Mouse (Mus musculus) olfactory bulb, adult 2 months (tissue): ENCODE measurements around the gene Adgrv1. TPM values are rescaled to one million over a fixed set of nuclear protein-coding genes. Genes with fewer than 3 reads are reported as not detected.

ENCODE experiments used
- H3K27ac ChIP-seq: fragments of 200-500 bp; 2 replicates; pipeline ENCODE4 v1.5.1; 2012; ENCODE audit warnings: low read depth, low read length; ENCODE audit not compliant: insufficient read depth
- H3K4me1 ChIP-seq: fragments of 200-500 bp; 2 replicates; pipeline ENCODE4 v1.6.1; 2012; ENCODE audit warnings: low read length; ENCODE audit not compliant: control insufficient read depth, insufficient read depth
- H3K4me3 ChIP-seq: fragments of 200-500 bp; 2 replicates; pipeline ENCODE4 v1.5.1; 2012; ENCODE audit warnings: mild to moderate bottlenecking, low read depth, low read length, moderate library complexity; ENCODE audit not compliant: insufficient read depth
- CTCF ChIP-seq: fragments of 200-500 bp; IDR thresholded peaks from 2 replicates; pipeline ENCODE4 v1.5.1; 2012; ENCODE audit warnings: low read depth, mild to moderate bottlenecking, low read length, moderate library complexity; ENCODE audit not compliant: insufficient read depth
- POLR2A ChIP-seq: fragments of 200-500 bp; IDR thresholded peaks from 2 replicates; pipeline ENCODE4 v1.6.1; 2012; ENCODE audit warnings: mild to moderate bottlenecking, low read depth, low read length, moderate library complexity; ENCODE audit not compliant: insufficient read depth
- WGBS: fragments of 180-500 bp; shearing (Covaris S2); methylation state at CpG from one replicate; pipeline ENCODE4 v1.1.7; 2018; 5-methylcytosine and 5-hydroxymethylcytosine counted together
- polyA plus RNA-seq: library from polyadenylated mRNA; stranded (reverse); fragments of >200 nt; gene quantifications from 2 replicates; pipeline ENCODE4 v1.2.4, GENCODE M21; 2012; ENCODE audit warnings: low replicate concordance; ENCODE audit not compliant: missing spikeins, insufficient read depth, insufficient read length

The Adgrv1 gene
- polyA plus RNA-seq, 1 experiment: not detected

- Histone ChIP-seq H3K4me3 (no peak overlapping the region), H3K27ac (no peak overlapping the region)
Observed at GRCm38 (mm10) chr13:81132691-81133090, 500.3 kb downstream of the Adgrv1 start.

GRCm38 (mm10) chr13:81131860-81132259 is 501.1 kb downstream of the Adgrv1 start:
- H3K27ac ChIP-seq: no peak overlapping the region
- no peaks in the 10 kb centered on the region for H3K4me1 ChIP-seq
- H3K4me3 ChIP-seq: no peak overlapping the region
- WGBS: 74% methylated on average over 6 of the region's 6 CpGs
- TF ChIP-seq CTCF (no peak), POLR2A (no peak)

More at GRCm38 (mm10) chr13:81132691-81133090, 500.3 kb downstream of the Adgrv1 start:
- 52% methylated on average over 5 of the region's 5 CpGs for WGBS
- TF ChIP-seq CTCF (no peak), POLR2A (no peak)
- H3K4me1 ChIP-seq: no peaks in the 10 kb centered on the region

GRCm38 (mm10) chr13:81130742-81131524 is 502.0 kb downstream of the Adgrv1 start:
- TF ChIP-seq CTCF (no peak), POLR2A (no peak)
- WGBS: 90% methylated on average over 4 of the region's 4 CpGs
- no peak overlapping the region for H3K27ac ChIP-seq
- H3K4me3 ChIP-seq: no peak overlapping the region
- no peaks in the 10 kb centered on the region for H3K4me1 ChIP-seq

- no peaks in the 10 kb centered on the region for H3K4me1 ChIP-seq
- H3K27ac ChIP-seq: no peak overlapping the region
- no peak for TF ChIP-seq CTCF
- TF ChIP-seq POLR2A: no peak
- H3K4me3 ChIP-seq: no peak overlapping the region
- 83% methylated on average over 4 of the region's 4 CpGs for WGBS
Observed at GRCm38 (mm10) chr13:81125846-81126245, 507.1 kb downstream of the Adgrv1 start.

GRCm38 (mm10) chr13:81122238-81122637 is 510.7 kb downstream of the Adgrv1 start:
- Histone ChIP-seq H3K27ac (no peak overlapping the region), H3K4me3 (no peak overlapping the region), H3K4me1 (no peaks in the 10 kb centered on the region)
- TF ChIP-seq POLR2A: no peak
- no peak for TF ChIP-seq CTCF
- WGBS: 97% methylated on average over 2 of the region's 2 CpGs

GRCm38 (mm10) chr13:81110479-81110878 is 522.5 kb downstream of the Adgrv1 start:
- Histone ChIP-seq H3K4me1 (no peaks in the 10 kb centered on the region), H3K4me3 (no peak overlapping the region), H3K27ac (no peak overlapping the region)
- TF ChIP-seq CTCF: no peak
- no peak for TF ChIP-seq POLR2A
- 88% methylated on average over 4 of the region's 4 CpGs for WGBS

GRCm38 (mm10) chr13:81109676-81110075 is 523.3 kb downstream of the Adgrv1 start:
- H3K4me3 ChIP-seq: no peak overlapping the region
- H3K4me1 ChIP-seq: no peaks in the 10 kb centered on the region
- TF ChIP-seq POLR2A (no peak), CTCF (no peak)
- WGBS: 89% methylated on average over 6 of the region's 6 CpGs
- no peak overlapping the region for H3K27ac ChIP-seq

- H3K4me1 ChIP-seq: no peaks in the 10 kb centered on the region
- 67% methylated on average over 8 of the region's 8 CpGs for WGBS
- no peak for TF ChIP-seq POLR2A
- no peak for TF ChIP-seq CTCF
- no peak overlapping the region for H3K27ac ChIP-seq
- H3K4me3 ChIP-seq: no peak overlapping the region
Observed at GRCm38 (mm10) chr13:81108526-81109302, 524.2 kb downstream of the Adgrv1 start.

- H3K27ac ChIP-seq: no peak overlapping the region
- 79% methylated on average over 5 of the region's 5 CpGs for WGBS
- no peaks in the 10 kb centered on the region for H3K4me1 ChIP-seq
- H3K4me3 ChIP-seq: no peak overlapping the region
- TF ChIP-seq CTCF: no peak
Observed at GRCm38 (mm10) chr13:81107436-81107835, 525.5 kb downstream of the Adgrv1 start.
